Mouse (Mus musculus): ENCODE data around the gene Myom3.

The Myom3 gene

DNA sequence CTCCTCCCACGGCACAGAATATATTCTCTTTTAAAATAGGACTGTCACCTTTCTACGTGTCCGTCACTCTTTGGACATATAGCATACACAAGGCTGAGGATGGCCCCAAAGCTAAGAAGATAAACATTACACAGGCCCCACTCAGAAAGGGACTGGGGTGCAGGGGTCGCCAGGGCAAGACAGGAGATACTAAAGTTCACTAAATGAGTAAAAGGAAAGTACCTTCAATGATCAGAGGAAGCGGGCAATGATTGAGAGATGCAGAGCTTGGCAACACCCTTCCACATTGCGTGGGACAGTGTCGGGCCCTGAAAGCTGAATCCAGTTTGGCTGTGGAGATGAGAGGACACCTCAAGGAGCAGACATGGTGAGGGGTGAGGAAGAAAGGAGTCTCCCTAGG lies 55.4 kb downstream of the Myom3 start:
- no peak for DNase-seq (ENCODE audit: low spot score)

DNA sequence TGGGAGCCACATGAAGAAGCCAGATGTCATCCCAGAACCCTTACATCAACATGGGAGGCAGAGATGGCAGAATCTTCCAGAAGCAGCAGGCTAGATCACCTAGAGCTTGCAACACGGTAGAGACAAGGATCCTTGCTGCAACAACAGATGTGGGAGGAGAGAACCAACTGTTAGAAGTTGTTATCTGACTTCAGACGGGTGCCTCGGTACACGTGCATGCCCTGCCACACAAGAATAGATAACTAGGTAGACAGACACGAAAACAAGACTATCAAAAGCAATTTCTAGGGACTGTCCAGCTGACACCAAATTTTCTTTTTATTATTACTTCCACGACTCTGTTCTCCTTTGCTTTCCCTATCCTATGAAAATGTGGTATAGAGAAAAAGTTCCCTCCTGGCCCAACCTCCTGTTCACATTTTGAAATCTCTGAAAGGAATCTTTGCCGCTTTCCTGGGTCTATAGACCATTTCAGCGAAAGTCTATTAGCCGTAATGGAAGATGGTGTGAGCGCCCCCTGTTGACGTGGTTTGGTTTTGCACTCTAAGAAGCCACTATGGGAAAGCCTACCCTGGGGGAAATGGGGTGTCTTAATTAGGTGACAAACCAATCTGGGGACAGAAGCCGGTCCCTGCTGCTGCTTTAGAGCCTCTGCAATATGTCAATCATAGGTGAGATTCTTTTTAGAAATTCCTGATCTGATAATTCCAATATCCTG lies 57.5 kb downstream of the Myom3 start:
- DNase-seq (ENCODE audit: low spot score) = peak; percentile 79

DNA sequence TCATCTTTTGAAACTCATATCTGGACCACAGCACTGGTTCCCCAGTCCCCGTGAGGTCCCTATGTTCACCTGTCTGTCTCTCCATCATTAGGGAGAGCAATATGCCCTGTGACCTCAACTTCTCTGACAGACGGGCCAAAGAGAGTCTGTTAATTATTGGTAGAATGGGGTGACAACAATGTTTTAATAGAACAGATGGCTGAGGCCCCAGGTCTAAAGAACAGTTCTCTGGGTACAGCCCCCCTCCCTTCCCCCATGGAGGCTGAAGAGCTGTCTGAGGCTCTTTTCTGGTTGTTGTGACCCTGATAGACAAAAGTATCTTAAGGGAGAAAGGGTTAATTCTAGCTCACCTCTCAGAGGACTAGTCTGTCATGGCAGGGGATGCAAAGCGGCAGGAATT lies 58.9 kb downstream of the Myom3 start:
- DNase-seq (ENCODE audit: low spot score) = no peak

DNA sequence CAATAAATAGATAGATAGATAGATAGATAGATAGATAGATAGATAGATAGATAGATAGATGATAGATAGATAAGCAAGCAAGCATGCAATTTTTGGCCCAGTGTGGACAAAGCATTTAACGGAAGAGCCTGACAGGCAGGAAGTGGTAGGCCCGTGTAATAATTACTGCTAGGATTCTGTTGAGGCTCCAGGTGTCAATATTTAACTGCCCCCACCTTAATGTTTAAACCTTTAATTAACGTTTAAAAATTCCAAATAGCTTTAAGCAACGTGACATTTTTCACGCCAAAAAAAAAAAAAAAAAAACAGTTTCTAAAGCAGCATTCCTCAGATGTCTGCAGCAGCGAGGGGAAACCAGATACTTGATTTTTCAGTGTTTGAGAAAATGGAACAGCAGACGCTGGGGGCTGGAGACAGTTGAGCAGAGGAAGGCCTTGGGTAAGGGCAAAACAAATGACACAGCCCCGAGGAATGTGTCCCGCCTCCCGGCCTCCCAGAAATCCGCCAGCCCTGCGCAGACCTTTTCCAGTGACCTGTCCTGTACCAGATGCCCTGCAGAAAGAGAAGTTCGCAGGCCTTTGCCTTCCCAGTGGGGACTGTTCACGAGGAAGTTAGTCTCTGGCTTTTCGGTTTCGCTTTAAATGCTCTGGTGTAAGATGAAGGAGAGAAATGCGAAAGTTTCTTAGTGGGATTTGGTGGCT lies 60.5 kb downstream of the Myom3 start:
- no peak for DNase-seq (ENCODE audit: low spot score)

DNA sequence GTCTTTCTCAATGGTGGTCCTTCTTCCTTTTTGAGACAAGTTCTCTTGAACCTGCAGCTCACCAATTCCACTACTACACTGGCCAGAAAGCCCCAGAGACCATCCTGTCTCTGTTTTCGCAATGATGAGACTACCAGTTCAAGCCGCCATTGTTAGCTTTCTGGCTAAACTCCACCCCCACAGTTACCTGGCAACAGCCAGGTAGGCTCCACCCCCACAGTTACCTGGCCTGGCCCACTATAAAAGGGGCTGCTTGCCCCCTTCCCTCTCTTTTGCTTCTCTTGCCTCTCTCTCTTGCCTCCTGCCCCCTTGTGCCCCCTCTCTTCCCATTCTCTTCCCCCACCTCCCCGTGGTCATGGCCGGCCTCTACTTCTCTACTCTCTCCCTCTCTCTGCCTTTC lies 62.3 kb downstream of the Myom3 start:
- no peak for DNase-seq (ENCODE audit: low spot score)

DNA sequence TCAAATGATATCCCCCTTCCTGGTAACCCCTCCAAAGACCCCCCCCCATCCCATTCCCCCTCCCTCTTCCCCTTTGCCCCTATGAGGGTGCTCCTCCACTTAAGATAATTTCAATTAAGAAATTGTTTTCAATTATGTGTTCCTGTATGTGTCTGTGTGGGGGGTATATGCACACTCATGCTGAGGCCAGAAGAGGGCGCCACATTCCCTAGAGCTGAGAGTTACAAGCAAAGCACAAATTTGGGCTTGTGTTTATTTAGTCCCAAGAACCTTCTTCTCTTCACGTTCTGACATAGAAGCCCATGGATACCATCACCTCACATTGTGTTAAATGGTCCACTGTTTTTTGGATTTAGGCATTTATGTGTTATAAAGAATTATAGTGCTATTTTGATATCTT lies 63.8 kb downstream of the Myom3 start:
- DNase-seq (ENCODE audit: low spot score) = peak; percentile 45

DNA sequence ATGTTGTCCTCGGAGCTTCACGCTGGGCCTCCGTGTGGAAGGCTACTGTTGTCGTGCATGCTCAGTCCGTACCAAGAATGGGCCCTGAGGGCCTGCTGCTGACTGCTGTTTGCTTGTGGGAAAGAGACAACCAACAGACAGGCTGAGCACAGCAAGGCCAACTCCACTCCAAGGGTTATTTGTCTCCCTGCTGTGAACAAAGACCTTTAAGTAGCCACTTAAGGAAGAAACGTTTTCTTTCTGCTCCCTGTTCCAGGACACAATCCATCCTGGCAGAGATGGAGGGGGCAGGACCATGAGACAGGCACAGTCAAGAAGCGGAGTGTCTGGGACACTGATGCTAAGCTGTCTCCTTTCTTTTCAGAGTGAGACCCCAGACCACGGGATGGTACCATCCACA lies 64.7 kb downstream of the Myom3 start:
- DNase-seq (ENCODE audit: low spot score) = no peak

DNA sequence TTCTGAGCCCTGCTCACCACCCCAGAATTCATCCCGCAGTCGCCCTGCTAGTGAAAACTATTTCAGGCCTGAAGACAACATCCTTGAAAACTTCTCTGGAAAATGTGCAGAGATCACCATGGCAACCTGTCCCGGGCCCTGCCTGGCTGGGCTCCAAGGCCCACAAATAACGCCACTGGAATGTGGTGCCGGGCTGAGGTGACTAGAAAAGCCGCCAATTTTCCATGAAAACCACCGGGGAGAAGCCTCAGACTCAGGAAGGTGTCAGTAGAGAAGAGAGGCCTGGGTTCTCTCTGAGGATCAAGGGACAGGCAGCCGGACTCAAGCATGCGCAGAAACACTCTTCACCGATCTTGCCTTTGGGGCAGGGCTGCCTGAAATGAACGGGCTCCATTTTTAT lies 69.0 kb downstream of the Myom3 start:
- no peak for DNase-seq (ENCODE audit: low spot score)

DNA sequence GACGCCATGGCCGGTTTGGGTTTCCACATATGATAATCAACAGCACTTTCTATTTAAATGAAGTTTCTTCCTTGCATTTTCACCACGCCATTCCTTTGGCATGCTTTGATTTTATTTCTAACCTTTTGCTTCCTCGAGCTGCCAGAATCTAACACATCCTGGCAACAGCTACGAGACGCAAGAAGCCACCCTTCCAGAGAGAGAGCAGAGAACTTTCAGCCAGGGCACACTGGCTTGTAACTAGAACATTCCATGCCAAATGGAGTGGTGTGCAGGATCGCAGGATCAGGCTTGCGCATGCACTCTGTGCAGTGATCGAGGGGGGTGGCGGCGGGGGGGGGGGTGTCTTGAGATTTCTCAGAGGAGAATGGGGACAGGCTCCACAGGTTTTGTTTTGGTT lies 72.6 kb downstream of the Myom3 start:
- DNase-seq (ENCODE audit: low spot score) = no peak

DNA sequence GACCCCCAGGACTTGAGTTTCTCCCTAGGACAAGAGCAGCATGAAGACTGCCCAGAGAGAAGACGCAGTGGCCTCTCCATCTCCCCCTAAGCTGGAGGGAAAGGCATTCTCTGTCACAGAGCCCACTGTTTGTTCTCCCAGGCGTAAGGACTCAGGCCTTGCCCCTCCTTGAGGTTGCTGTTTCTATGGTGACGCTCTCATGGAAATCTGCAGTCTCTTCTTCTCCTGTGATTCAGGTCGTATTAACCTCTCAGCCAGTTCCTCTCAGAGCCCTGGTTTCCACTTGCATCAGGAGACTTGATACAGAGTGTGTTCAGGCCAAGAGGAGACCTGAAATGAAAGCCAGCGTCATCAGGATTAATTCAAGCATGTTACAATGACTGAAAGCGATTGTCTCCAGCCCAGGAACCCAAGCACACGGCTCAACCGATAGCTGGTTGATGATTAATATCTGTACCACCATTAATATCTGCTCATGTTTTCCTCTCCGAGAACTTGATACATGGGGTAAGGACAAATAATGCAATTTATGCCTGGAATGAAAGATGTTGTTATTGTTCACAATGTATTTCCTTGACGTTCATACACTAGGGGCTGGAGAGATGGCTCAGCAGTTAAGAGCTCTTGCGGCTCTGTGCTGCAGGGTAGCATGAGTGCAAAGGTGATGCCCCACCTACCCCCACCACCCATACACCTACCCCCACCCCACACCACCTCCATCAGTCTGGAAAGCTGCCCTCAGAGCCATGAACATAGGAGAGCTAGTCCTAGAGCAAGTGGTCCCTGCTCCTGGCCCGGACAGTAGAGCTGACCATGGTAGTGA lies 74.0 kb downstream of the Myom3 start:
- DNase-seq (ENCODE audit: low spot score) = peak; percentile 73

DNA sequence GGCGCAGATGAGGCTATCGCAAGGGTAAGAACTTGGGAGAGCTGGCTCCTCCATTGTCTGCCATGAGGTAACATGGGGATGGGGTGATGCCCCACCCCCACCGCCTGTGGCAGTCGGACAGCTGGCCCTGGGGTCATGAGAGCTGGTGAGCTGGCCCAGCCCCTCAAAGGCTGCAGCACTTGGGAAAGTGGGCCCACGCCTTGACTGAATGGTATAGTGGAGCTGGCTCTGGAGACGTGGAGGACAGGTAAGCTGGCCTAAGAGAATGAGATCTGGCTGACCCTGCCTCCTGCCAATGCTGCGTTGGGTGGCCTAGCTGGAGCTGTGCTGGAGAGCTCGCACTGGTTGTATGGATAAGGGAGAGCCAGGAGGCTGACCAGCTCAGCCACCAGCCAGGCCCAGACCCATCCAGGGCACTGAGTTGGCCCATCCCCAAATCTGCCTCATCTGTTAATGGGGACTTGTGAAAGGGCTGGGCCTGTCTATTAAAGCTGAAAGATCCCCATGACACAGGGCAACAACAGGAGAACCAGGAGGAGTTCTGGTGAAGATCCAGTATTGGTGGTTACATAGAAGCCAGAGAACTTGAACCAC lies 74.7 kb downstream of the Myom3 start:
- DNase-seq (ENCODE audit: low spot score) = no peak

DNA sequence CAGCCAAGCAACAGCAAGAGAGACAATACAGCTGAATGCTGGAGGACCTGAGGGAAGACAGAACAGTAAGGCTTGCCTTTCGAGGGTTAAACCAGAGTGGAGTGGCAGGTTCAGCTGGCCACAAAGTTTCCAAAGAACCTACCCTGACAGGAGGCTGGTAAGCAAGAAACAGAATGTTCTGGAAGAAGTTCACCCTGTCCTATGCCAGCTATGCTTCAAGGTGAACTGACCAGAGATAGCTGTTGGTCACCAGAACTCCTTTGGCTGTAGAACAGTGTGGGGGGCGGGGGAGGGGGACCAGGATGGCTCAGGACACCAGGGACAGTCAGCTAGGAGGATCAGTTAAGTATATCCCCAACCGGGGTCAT lies 79.4 kb downstream of the Myom3 start:
- no peak for DNase-seq (ENCODE audit: low spot score)

DNA sequence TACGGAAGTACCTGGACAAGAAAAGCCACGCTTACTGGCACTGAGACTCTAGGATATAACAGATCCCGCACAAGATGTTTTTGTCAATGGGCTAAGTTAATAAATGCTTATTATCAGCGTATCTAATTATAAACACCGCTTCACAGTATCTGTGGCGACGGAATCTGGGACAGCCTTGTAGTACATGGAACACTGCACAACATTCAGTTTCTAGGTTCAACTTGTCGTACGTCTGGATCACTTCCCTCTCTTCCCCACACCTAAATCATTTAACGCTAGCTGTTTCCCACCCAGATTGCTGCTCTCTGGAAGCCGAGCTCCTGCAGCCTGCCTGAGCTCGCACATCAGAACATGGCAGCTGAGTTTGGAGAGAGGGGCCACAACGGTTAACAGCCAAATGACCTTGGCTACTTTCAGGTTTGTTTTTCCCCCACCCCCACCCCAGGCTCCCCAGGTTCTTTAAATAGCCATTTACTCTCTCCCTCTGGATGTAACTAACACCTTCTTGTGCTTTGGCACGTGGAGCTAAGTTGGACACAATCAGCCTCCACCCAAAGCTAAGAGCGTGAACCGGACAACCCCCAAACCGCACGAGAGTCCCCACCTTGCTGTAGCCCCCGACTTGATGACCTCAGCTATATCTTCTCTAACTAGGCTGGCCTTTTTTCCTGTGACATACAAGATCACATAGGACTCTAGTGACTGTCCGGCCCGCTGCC lies 79.9 kb downstream of the Myom3 start:
- no peak for DNase-seq (ENCODE audit: low spot score)

DNA sequence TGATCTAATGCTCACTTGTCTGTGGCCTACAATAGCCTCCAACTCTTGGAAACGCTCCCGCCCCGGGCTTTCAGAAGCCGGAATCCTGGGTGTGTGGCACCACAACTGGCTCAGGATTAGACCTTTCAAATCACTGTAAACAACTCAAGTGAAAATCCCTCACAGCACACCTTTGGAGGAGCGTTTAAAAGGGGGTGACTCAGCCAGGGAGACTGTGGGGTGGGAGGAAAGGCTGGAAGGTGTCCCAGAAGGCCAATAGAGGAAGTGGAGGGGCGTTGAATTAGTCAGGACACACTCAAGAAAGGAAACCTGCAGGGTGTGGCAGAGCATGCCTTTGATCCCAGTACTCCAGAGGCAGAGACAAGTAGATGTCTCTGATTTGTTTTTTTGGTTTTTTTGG lies 84.9 kb downstream of the Myom3 start:
- DNase-seq (ENCODE audit: low spot score) = no peak

DNA sequence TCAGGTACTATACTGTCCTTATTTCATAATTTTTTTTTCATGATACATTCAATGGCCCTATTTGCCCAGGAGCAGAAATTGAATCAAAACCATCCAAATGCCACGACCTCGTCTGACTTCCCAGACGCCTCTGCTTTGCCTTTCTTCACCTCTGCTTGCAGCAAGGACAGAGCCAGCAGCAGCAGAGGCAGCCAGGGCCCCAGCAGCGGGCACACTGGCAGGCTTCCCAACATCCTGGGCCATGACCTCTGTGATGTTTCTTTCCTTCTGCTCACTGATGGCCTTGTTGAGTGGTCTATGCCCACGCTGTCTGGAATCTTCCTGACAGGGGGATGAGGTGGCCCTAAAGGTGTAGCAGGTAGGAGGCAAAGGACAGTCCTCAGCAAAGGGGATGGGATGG lies 88.1 kb downstream of the Myom3 start:
- DNase-seq (ENCODE audit: low spot score) = no peak

DNA sequence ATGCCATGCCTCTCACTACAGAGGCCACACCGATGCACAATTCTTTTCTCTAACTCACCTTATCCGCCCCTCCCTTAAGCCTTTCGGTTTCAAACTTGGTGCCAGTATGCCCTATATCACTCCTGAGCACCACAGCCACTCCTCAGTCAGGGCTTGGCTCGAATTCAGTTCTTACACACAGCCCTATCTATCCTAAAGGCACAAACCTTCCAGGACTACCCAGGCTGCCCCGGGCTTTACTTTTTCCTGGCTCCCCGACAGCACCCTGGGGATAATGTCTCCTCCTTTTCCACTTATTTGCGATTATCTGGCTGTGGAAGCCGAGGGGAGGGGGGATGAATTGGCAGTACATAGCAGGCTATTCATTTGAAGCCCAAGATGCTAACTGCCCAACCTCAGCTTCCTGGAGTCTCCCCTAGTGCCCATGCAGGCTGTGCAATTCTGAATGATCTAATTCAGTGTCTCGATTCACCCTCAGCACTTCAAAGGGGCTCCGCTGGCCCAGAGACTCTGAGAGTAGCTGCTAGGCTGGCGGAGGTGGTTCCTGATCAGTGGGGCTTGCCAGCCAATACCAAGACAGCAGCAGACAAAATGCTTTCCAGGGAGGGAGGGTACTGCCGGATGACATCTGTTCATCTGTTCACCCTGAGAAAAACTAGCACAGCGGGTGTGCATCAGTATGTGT lies 91.0 kb downstream of the Myom3 start:
- peak; percentile 42 for DNase-seq (ENCODE audit: low spot score)

DNA sequence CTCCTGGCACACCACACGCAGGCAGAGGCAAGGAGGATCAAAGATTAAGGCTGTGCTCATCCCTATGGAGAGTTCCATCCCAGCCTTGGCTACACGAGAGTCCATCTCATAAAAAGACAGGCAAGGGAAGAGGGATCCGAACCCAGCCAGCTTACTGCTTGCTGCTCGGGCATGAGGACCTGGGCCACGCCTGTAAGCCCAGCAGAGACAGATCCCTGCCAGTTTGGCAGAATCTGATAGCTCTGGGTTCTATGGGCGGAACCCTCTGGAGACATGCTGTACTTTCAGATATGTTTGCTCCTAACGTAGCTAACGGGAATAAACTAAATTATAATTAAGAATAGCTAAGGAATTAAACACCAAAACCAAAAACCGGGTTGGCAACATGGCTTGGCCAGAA lies 92.4 kb downstream of the Myom3 start:
- no peak for DNase-seq (ENCODE audit: low spot score)

DNA sequence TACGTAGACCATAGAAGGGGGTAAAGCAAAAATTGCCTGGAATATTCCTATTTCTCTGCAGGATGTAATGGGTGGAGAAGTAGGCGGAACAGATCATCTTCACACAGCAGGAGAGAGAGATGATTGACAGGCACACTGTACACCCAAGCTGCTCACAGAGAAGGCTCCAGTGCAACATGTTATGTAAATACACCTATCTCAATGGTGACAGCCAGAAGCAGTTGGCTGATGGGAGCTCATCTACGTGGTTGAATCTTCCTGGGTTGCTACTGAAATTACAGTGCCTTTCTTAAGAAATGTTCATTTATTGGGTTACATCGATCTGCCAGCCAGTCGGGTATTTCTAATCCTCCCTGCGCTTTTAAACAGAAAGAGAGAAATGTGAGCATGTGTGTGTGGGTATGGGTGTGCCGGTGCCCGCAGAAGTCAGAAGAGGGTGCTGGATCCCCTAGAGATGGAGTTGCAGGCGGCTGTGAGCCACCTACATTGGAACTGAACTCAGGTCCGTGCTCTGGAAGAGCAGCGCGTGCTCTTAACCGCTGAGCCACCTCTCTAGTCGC lies 94.6 kb downstream of the Myom3 start:
- no peak for DNase-seq (ENCODE audit: low spot score)

DNA sequence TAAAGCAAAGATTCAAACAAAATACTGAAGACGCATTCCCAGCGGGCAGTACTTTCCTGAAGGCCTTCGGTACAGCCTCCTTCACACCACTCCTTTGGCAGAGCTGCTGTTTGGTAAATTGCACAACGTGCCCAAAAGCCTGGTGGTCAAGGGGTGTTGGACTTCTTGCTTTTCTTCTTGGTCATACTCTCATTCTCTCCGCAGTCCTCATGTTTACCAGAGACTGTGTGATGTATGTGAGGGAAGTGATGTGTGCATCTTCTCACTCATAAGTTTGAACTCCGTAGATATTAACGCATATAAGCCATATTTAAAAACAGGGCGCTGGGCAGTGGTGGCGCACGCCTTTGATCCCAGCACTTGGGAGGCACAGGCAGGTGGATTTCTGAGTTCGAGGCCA lies 95.1 kb downstream of the Myom3 start:
- no peak for DNase-seq (ENCODE audit: low spot score)

DNA sequence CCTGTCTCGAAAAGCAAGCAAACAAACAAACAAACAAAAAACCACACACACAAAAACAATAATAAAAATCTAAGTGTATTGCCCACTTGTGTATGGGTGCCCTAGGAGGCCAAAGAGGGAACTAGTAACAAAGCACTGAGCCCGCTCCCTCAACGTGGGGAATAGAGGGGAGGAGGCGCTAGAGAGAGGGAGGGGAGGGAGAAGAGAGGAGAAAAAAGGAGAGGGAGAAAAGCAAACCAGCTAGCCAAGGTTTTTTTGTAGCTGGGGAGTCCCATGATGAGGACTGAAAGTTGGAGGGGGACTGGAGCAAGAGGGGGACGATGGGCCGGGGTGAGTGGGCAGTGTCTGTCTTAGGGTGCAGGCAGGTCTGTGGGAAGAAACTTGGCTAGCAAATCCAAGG lies 95.6 kb downstream of the Myom3 start:
- DNase-seq (ENCODE audit: low spot score) = peak; percentile 63

DNA sequence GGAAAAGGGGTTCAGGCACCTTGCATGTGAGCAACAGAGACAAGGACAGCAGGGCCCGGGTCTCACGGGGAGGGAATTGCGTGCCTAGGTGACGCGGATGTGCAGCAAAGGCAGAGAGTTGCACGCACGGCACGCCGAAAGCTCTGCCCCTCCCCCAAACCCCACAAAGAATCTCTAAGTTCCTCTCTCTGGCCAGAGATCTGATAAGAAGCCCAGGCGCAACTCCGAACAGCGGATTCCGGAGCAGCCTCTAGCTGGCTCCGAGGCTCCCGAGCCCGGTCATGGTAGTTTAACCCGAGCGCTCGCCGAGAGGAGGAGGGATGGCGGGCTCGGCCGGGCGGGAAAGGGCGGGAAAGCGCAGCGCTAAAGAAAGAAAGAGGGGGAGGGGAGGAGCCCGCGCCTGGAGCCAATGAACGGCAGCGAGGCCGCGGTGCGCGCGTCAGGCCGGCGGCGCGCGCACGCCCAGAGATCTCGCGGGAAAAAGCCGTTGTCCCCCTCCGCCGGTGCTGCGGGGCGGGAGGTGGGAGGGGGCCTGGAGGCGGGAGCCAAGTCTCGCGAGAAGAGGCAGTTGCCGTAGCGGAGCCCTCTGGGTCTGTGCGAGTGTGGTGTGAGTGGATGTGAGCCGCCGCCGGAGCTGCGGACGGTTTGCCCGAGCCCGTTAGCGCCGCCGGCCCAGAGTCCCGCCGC lies 96.2 kb downstream of the Myom3 start, which contains the start of gene Srsf10:
Gene Srsf10, plus strand, starts transcription at position 212 of the 687 bp plus-strand sequence.
- peak; percentile 100 for DNase-seq (ENCODE audit: low spot score)
